Mouse (Mus musculus) G1E (cell line): ENCODE results near the gene Rnf128.

Experiments
- CTCF ChIP-seq: IDR thresholded peaks from 2 replicates; pipeline ENCODE4 v1.5.1; 2012; ENCODE audit warnings: low read depth, low read length, inconsistent platforms, mixed read lengths
- POLR2AphosphoS5 ChIP-seq: IDR thresholded peaks from 2 replicates; pipeline ENCODE4 v1.6.1; 2012; ENCODE audit warnings: low read depth, low read length, inconsistent platforms; ENCODE audit not compliant: insufficient replicate concordance
- TAL1 ChIP-seq: conservative IDR thresholded peaks from 2 replicates; pipeline ENCODE4 v1.6.1; 2012; ENCODE audit warnings: low read depth, low read length, inconsistent platforms, mixed read lengths

GRCm38 (mm10) chrX:139562255-139562924, 726 bp upstream of the Rnf128 start:
- TF ChIP-seq CTCF: no peak
- TF ChIP-seq TAL1: no peak
- no peak for TF ChIP-seq POLR2AphosphoS5
